Mouse (Mus musculus) right cerebral cortex, postnatal 4 days (tissue): ENCODE measurements around the gene Rin1.

ENCODE experiments used
- DNase-seq: peaks from one replicate; pipeline ENCODE4 v3.0.0-alpha.2; 2022

Rin1 gene

DNA sequence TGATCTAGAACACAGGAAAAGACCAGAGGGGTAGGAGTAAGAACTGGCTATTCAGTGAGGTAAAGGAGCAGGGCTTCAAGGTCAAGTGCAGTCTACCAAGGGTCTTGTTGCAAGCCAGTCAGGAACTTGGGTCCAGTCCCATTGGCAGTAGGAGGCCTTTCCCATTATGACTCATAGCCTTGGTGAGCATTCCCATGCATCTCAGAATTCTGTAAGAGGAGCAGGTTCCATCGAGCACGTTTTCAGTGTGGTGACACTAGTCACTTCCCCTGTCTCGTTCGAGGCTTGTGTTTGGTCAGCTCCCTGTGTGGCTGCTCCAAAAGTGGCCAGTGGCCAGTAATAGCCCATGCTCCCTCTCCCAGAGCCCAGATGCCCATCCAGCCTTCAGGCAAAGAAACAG, 4.8 kb upstream of the Rin1 start:
- DNase-seq, result no peak

DNA sequence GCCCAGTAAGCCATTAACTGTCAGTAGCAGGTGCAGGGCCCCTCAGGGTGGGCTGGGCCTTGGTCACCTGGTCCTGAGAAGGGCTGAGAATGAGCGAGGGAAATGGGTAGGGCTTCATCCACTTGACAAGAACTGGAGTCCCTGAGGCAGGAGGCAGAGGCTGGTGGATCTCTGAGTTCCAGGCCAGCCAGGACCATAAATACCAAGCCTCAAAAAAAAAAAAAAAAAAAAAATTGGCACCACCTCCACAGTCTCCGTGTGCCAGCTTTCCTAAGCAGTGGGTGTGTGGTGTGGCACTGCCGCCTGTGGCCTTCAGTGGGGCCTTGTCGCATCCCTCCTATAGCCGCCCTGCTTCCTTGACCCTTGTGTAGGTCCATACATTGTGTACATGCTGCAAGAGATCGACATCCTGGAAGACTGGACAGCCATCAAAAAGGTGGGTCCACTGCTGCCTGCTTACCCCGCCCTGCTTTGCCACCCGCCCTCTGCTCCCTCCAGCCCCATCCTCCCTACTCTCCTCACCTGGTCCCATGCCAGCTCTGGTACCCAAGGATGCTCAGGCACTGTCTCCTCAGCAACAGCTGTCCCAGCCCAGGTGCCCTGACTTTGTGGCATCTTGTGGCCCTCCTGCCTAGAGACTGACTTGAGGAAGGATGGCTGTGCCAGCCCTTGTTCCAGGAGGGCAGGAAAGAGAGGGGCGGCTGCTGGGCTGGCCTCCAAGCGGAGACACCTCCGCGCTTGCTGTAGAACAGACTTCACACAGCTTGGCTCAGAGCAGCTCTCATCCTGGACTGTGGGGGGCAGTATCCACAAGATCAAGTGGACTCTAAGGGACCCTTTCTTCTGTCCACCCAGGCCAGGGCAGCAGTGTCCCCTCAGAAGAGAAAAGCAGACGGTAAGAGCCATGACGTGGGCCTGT, 1.9 kb upstream of the Rin1 start:
- DNase-seq, result no peak

DNA sequence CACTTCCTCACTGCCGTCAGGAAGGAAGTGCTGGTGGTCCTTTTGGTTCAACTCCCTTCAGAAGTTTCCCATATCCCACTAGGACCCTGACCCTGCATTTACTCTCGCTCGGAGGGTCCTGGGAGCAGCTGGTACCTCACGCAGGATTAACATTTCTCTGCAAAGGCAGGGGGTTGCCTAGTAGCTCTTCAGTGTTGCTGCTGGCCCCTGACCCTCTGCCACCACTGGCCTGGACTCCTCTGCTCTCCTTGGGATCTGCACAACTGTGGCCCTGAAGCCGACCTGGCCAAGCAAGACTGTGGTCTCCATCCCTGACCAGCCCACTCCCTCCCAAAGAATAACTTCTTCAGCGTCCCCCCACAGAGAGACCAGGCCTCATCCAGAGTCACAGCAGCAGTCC, 956 bp upstream of the Rin1 start:
- no peak for DNase-seq

DNA sequence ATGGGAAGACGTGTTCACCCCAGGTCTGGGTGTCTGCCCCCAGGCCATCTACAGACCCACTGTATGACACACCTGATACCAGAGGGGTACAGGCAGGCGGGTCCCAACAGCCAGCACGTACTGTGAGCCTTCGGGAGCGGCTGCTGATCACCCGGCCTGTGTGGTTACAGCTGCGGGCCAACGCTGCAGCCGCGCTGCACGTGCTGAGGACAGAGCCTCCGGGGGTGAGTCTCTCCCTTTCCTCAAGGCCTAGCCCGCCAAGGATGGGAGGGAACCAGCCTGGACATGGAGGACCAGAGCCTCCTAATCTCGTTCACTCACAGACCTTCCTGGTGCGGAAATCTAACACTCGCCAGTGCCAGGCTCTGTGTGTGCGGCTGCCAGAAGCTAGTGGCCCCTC, 750 bp downstream of the Rin1 start:
- DNase-seq, result no peak

DNA sequence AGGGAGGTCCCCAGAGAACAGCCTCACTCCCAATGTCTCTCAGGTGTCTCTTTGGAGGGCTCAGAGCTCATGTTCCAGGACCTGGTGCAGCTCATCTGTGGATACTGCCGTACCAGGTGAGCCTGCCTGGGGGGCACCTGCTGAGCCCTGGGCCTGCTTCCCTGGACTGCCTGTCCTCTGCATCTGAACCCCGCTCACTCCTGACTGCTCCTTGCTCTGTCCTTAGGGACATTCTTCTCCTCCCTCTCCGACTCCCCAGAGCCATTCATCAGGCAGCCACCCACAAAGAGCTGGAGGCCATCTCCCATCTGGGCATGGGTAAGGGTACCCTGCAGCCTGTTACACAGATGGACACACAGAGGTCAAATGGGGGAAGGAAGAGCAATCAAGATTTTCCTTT, 1.2 kb downstream of the Rin1 start:
- DNase-seq, result no peak

DNA sequence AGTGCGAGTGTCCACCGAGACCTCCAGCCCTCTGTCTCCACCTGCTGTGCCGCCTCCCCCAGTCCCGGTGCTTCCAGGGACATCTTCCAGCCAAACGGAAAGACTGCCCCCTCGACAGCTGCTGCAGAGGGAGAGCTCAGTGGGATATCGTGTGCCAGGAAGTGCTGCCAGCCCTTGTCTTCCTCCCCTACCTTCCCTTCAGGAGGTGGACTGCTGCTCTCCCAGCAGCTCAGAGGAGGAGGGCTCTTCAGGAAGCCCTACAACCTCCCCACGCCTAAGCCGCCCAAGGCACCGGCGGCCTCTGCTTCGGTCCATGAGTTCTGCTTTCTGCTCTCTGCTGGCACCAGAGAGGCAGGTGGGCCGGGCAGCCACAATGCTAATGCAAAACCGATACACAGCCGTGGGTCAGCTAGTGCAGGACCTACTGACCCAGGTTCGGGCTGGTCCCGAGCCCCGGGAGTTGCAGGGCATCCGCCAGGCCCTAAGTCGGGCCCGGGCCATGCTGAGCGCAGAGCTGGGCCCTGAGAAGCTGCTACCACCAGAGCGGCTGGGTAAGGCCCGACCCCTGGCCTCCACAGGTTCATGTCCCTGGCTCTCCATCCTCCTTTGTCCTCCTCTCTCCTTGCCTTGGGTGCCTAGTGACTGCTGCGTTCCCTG, 2.0 kb downstream of the Rin1 start:
- no peak for DNase-seq

DNA sequence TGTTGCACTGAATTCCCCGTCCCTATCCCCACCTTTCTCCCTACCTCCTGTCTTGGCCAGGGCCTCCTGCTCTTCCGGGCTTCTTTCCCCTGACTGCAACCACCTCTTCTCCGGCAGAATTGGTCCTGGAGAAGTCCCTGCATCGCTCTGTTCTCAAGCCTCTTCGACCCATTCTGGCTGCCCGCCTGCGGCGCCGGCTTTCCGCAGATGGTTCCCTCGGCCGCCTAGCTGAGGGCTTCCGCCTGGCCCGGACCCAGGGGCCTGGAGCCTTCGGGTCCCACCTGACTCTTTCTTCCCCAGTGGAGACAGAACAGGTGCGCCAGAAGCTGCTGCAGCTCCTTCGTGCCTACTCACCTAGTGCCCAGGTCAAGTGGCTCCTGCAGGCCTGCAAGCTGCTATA, 2.6 kb downstream of the Rin1 start:
- DNase-seq, result no peak

DNA sequence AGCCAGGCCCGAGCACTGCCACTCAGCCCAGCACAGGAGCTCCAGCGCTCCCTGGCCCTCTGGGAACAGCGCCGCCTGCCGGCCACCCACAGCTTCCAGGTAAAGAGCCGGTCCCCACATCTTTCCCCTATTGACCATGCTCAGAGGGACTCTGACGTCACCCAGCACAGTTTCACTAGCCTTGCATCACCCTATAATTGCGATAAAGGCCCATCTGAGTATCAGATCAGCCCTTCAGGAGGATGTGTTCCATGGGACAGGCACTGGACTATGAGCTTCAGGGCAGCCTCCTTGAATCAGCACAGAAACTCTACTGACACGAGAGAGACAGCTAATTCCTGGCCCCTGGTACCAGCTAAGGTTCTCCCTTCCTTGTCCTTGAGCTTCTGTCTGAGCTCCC, 3.6 kb downstream of the Rin1 start:
- peak; percentile 55 for DNase-seq

DNA sequence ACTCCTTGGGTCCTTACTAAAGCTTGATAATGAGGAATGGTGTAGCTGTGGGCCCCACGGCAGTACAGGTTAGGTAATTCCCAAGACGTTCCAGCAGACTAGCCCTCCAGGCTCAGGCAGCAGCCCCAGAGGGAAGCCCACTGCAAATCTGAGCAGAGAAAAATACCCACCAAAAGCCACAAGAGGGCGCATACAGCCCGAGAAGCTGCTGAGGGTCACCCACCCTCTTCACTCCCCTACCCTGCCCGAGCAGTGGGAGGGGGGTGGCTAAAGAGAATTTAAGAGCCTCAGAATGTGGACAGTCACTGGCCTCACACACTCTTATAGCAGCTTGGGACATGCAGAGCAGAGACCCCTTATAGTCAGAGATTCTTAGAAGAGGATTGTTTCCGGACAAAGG, 6.0 kb downstream of the Rin1 start:
- DNase-seq, result peak; percentile 56

DNA sequence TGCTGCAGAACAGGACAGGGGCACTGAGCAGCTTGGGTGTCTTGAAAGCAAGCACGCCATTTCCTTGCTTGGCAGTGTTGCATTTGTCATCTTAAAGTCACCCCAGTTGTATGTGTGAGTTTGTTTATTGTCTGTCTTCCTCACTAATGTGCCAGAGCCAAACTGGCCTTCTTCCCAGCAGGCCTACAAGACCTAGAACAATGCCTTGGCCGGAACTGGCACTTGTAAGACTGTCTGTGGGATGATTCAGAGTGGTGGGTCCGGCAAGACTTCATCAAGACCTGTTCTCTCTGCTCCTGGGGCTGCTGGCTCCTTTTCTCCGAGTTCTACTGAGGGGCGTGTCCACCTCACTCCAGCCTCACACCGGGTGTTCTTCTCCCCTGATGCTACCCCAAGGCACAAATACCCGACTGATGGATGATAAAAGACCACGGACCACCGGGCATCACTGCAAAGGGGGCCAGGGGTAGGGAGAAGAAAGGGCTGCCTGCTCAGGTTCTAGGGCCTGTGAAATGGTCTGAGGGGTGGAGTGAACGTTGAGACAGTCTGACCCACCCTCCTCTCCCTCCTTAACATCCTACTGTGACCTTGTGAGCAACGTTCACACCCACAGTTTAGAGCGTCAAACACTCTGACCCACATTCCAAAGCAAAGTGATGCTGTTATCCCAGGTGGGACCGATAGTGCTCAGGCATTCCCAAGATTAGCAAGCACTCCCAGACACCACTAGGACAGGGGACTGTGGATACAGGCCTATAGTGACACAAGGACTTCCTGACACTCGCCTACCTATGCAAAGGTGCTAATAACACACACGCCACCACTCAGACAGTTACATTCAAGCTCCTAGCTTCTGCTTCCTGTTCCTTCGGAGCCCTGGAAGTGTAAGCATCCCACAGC, 7.8 kb downstream of the Rin1 start:
- DNase-seq, result no peak

DNA sequence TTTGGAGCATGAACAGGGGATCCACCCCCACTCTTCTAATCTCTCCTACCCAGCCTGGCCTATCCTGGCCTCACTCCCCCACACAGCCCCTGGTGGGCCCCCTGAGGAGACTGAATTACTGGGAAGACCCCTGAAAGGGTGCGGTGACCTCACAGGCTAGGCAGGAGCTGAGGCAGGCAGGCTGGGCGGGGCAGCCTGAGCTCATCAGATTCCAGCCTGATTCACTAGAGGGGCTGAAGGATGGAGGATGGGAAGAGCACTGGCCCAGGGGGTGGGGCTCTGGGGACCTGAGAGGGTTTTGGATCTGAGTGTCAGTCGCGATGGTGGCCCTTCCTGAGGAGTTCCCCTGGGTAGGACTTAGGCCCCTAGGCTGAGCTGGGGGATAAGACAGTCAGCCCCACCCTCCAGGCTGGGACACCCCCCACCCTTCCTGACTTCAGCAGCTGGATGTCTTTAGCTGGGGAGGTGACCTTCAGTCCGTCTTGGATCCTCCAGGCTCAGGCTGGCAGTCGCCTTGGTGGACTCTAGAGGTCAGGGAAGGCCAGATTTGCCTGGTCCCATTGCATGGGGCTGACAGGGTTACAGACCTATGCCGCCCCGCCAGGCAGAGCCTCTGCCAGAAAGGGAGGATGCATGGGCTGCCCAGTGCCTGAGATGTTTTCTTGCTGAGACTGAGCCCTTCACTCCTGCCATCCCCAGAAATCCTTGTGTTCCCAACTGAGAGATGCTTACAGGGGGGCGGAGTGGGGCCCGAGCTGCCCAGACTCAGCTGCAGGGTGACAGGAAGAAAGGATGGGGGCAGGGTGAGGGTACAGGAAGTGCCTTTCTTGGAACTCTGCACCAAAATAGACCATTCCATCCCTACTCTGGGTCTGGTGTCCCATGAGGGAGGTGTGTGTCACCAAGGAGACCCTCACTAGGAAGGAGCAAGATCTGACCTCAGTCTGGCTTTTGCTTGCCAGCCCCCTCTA, 8.8 kb downstream of the Rin1 start:
- DNase-seq, result no peak

DNA sequence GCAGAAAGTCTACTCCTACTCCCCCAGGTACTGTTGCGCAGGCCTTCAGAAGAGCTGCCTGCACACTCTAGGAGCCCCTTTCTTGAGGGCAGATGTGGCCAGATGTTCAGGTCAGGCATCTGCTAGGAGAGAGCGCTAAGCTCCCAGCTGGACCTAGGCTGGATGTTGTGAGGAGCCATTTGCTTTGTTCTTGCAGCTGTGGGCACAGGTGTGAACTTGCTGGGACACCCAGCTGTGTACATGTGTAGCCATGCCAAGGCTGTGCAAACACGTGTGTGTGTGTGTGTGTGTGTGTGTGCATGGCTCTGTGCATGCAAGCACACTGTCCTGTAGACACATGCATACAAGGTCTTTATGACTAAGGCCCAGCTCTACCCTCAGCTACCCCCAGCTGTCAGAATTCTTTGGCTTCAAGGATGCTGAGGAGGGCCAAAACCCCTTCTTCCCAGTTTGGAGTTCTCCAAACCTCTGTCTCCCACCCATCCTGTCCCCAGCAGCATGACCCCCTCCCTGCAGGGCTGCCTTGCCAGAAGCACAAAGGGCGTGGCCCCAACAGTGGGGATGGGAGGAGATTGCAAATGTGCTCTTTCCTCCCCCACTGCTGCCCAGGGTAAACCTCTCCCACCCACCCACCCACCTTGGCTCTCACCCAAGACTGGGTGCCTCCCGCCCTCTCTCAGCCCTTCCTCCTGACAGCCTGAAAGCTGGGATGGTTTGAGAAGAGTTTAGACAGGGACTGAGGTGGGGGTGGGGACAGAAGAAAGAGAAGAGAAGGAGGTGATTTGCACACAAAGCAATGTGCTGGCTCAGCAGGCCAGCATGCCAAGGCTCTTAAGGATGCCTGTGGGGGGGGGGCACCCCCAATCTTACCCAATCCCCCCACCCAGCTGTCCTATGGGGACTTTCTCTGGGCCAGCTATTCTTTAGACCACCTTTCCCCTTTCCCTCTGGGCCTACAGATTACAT, 10.4 kb downstream of the Rin1 start:
- no peak for DNase-seq

DNA sequence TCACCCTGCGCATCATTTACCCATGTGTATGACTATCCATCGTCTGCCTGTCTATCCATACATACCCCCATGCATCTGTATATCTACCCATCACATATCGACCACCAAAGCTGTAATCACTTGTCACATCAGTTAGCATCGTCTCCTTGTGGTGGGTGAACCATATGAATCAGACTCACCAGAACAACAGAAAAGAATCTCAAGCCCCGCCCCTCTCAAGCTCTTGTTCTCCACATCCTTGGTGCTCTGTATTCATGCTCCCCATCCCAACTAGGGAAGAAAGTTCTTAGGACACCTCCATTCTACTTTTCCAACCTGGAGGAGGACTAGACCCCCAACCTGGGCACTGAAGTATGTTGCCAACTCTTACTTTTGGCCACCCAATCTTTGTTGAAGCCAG, 11.8 kb downstream of the Rin1 start:
- no peak for DNase-seq

DNA sequence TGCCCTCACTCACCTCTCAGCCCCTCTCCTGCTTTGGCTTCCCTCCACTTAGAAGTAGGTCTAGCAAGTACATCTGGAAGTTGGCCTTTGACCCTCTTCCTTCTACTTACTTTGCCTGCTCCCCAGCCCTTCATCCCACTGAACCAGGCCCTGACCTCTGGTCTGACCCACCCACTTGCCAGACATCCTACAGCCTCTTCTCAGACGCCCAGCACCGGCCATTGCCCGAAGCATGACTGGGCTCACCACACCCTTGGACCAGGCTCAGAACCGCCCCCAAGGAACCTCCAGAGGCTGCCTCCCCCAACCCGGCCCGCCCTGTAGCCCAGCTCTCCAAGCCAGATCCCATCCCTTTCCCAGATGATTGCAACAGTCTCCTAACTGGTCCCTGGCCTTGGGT, 12.2 kb downstream of the Rin1 start:
- no peak for DNase-seq

DNA sequence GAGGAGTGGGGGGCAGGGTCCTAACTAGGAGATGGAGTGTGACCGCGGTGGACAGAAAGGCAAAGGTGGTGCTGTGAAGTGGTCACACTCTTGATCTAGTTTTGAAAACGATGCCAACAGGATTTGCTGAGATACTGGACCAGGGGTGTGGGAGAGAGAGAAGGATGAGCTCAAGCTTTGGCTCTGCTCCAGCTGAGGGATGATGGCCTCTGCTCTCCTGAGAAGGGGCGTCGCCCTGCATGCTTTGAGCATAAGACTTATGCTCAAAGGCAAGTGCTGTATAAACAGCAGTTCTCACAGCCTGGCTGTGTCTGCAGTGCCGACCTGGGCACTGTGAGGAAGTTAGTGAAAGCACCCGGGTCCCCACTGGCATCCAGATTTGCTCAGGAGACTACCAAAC, 14.8 kb downstream of the Rin1 start:
- DNase-seq, result no peak

DNA sequence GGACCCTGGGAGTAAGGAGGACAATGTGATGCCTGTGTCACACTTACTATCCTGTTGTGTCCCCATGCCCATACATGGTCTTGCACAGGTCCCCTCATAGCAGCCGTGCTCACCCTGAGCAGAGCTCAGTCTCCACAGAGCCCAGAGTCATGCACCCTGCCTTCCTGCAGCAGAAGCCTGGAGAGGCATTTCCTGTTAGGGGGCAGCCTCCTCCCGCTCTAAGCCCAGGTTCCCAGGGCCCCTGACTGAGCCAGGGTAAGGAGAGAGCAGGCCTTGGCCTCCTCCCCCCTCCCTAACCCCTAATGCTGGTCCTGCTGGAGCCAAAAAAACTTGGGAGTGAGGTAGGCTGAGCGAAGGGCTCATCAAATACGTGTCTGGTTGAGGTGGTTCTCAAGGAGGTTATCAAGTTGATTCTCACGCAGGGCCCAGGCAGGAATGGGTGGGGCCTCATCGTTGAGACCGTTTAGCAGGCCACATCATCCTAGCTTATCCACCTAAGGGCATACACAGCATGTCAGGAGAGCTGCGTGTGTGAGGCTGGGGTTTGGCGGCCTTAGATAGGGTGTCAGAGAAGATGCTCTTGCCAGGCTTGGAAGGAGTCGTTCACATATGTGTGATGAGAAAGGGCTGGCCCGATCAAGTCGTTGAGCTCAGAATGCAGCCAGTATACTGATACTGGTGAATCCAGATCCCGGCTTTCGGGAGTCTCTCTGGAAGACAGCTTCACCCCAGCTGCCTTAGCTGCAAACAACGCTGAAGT, 16.9 kb downstream of the Rin1 start:
- no peak for DNase-seq

DNA sequence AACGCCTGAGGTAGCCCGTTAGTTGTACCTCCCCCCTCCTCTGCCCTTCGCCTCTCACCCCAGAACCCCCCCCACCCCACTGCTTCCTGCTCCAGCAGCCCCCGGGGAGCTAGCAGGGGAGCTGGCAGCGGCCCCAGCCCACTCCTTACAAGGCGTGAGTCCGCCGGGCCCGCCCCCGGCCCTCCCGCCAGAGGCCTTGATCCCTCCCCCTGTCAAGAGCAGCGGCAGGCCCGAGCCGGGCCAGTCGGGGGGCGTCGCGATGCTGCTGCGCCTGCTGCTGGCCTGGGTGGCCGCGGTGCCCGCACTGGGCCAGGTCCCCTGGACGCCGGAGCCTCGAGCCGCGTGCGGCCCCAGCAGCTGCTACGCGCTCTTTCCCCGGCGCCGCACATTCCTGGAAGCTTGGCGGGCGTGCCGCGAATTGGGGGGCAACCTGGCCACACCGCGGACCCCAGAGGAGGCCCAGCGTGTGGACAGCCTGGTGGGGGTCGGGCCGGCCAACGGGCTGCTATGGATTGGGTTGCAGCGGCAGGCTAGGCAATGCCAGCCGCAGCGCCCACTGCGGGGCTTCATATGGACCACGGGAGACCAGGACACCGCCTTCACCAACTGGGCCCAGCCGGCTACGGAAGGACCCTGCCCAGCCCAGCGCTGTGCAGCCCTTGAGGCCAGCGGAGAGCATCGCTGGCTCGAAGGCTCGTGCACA, 17.7 kb downstream of the Rin1 start, which contains the start of gene Cd248:
Gene Cd248 (plus strand): TSS at position 212 of the 703 bp plus-strand sequence.
- DNase-seq, result peak; percentile 58

DNA sequence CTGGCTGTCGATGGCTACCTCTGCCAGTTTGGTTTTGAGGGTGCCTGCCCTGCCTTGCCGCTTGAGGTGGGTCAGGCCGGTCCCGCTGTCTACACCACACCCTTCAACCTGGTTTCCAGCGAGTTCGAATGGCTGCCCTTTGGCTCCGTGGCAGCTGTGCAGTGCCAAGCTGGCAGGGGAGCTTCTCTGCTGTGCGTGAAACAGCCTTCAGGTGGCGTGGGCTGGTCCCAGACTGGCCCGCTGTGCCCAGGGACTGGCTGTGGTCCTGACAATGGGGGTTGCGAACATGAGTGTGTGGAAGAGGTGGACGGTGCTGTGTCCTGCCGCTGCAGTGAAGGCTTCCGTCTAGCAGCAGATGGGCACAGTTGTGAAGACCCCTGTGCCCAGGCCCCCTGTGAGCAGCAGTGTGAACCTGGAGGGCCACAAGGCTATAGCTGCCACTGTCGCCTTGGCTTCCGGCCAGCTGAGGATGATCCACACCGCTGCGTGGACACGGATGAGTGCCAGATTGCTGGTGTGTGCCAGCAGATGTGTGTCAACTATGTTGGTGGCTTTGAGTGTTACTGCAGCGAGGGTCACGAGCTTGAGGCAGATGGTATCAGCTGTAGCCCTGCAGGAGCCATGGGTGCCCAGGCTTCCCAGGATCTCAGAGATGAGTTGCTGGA, 18.4 kb downstream of the Rin1 start:
- no peak for DNase-seq

DNA sequence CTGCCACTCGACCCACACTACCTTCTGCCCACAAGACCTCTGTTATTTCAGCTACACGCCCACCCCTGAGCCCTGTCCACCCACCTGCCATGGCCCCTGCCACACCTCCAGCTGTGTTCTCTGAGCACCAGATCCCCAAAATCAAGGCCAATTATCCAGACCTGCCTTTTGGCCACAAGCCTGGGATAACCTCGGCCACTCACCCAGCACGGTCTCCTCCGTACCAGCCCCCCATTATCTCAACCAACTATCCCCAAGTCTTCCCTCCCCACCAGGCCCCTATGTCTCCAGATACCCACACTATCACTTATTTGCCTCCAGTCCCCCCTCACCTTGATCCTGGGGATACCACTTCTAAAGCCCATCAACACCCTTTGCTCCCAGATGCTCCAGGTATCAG, 19.2 kb downstream of the Rin1 start:
- DNase-seq, result no peak
